ENCODE assay signal across 8 mouse cellular contexts in the genomic region with DNA sequence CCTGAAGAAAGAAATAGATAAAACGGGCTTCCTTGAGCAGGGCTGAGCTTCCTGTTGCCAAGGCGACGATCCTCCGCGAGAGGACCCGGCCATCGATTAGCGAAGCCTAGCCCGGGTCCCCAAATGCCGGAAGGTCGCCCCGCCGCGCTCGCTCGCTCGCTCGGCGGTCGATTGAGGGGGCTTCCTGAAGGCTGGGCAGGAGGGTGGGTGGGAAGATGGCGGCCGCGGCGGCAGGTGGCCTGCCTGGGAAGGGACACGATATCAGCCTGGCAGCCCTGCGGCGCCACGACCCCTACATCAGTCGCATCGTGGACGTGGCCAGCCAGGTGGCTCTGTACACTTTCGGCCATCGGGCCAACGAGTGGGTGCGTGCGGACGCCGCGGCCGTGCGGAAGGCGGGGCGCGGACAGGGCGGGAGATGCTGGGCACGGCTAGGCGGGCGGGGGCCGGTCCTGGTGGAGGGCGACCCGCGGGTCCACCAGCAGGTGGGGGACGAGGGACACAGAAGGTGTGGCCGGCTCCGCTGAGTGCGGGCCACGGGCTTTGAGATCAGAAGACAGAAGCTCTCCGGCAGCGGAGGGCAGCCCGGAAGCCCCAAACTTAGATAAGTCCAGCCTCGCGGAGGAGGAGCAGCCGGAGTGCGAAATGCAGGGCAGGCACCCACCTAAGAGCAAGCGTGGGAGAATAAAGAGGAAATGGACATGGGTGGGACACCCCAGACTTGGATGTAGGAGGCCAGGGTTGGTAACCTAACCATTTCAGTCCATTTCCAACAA. TPM values are rescaled to one million over a fixed set of nuclear protein-coding genes. Genes with fewer than 3 reads are reported as not detected.
A peak's percentile ranks its signal among the peaks of the same experiment; 100 is the strongest.
DNase-seq lines count a peak whose midpoint lies in the region; ATAC-seq lines count a peak whose summit lies in the region.

A gene (plus strand): TSS at position 176 of the 776 bp plus-strand sequence.

- peak within 1 kb of the TSS; percentile 93 for H3K27ac ChIP-seq in hindbrain, embryonic 12.5 days

- 0 out of 2 replicates have a peak, but pooled peaks cover 5% of the 10 kb centered on the region for H3K36me3 ChIP-seq in hindbrain, embryonic 12.5 days

- peaks cover 18% of the 10 kb centered on the region for H3K4me1 ChIP-seq in hindbrain, embryonic 12.5 days

- peak; percentile 95 for DNase-seq in Muller cell, postnatal 12 days (ENCODE audit: inconsistent ontology term)
- peak; percentile 86 for DNase-seq in cerebellum, adult 9-11 months
- peak; percentile 74 to 87 for DNase-seq in frontal cortex, postnatal 10 days (ENCODE audit: low spot score in 2 of 2)
- DNase-seq in layer of hippocampus, postnatal 14 days (ENCODE audit: low spot score in 2 of 2), result peak; percentile 79 to 88
- peak; percentile 86 for DNase-seq in lung, postnatal 14 days
- DNase-seq in retina, adult 2 months (ENCODE audit: low read depth, low spot score), result peak; percentile 73
- peak; percentile 89 to 91 for DNase-seq in thymus, postnatal 36 days

- H3K9ac ChIP-seq in hindbrain, embryonic 12.5 days, result peak within 1 kb of the TSS; percentile 84

- under 1% methylated on average over 65 of the region's 65 CpGs for WGBS in hindbrain, embryonic 12.5 days

- peak within 1 kb of the TSS; percentile 66 for H3K4me2 ChIP-seq in hindbrain, embryonic 12.5 days (replicated peaks)

- no peaks in the 10 kb centered on the region for H3K27me3 ChIP-seq in hindbrain, embryonic 12.5 days

- H3K4me3 ChIP-seq in hindbrain, embryonic 12.5 days, result peak within 1 kb of the TSS; percentile 82

- H3K9me3 ChIP-seq in hindbrain, embryonic 12.5 days (replicated peaks), result no peaks in the 10 kb centered on the region

- peak; percentile 96 for ATAC-seq in hindbrain, embryonic 12.5 days (ENCODE audit: low FRiP score)

RNA-seq across cellular contexts. Expression of the gene that starts here (rescaled TPM):
- 12.2 and 12.7 TPM in 2 replicates for polyA plus RNA-seq in hindbrain, embryonic 12.5 days (2016; fragmentation: Nextera tagmentation; extraction: Ambion mirVana)
- 10 to 100 TPM; 16.0 to 17.3 TPM for total RNA-seq in layer of hippocampus, postnatal 14 days (2021)

Comparison
In these comparisons a context has a peak if more than half of its experiments do, and no peak if none do; other contexts are left out.
1. Peak in every context shown above with its lines: DNase-seq, ATAC-seq, H3K4me3 ChIP-seq and H3K27ac ChIP-seq.